Mouse (Mus musculus) stomach, postnatal 0 days (tissue): ENCODE measurements around the gene Slc44a4.

Experiments
- CTCF ChIP-seq: IDR thresholded peaks from 2 replicates; pipeline ENCODE4 v1.5.1; 2016; ENCODE audit warnings: antibody characterized with exemption, low read depth, mild to moderate bottlenecking, moderate library complexity
- EP300 ChIP-seq: optimal IDR thresholded peaks from 2 replicates; pipeline ENCODE3; 2016; ENCODE audit warnings: antibody characterized with exemption

- no peak for TF ChIP-seq CTCF
- TF ChIP-seq EP300 = no peak
Observed at GRCm38 (mm10) chr17:34954831-34955230, 40.6 kb downstream of the Slc44a4 start.
